In genomic region chr8:70632346-70632892, GRCm38 (mm10) we compare ENCODE assay signal across 11 mouse cellular contexts. TPM values are rescaled to one million over a fixed set of nuclear protein-coding genes. Genes with fewer than 3 reads are reported as not detected.
DNase-seq lines count a peak whose midpoint lies in the region; ATAC-seq and TF ChIP-seq lines count a peak whose summit lies in the region.
"Had no signal": no experiment of that assay in that cellular context is flagged by ENCODE, and none has a peak within 500 bp of the region (broad histone marks: within the 10 kb centered on the region; RNA-seq: fewer than 3 reads in every experiment).

Gene Gdf15, minus strand, starts transcription at chr8:70632456.

- 85% methylated on average over 6 of the region's 6 CpGs for WGBS in kidney, adult 2 months
- 71% methylated on average over 6 of the region's 6 CpGs for WGBS in liver, embryonic 13.5 days (ENCODE audit: insufficient replicate concordance)

- intact Hi-C loops in left cerebral cortex, postnatal 4 days (cut with DNase I), result no loop called here

- TF ChIP-seq POLR2A in kidney, adult 2 months (IDR thresholded peaks at IDR 0.05; ENCODE audit: low read depth, low read length), result no peak

- H3K27me3 ChIP-seq in erythroblast, embryonic 14.5 days (ENCODE audit: control insufficient read depth), result peaks cover 20% of the 10 kb centered on the region
- H3K27me3 ChIP-seq in kidney, adult 2 months (replicated peaks; ENCODE audit: control insufficient read depth, insufficient read depth, low read length), result no peaks in the 10 kb centered on the region
- H3K27me3 ChIP-seq in liver, embryonic 13.5 days, result peaks cover 10% of the 10 kb centered on the region

- peak within 1 kb of the TSS; percentile 70 for H3K9ac ChIP-seq in liver, embryonic 13.5 days

- peak within 1 kb of the TSS; percentile 89 for H3K4me2 ChIP-seq in liver, embryonic 13.5 days

- TF ChIP-seq CTCF in kidney, adult 2 months (conservative IDR thresholded peaks at IDR 0.05; ENCODE audit: insufficient read depth, insufficient read length, low read depth, low read length), result no peak

- no peak for ATAC-seq in erythroblast, adult 5-6 weeks (replicated peaks; ENCODE audit: low FRiP score, poor library complexity, severe bottlenecking)
- ATAC-seq in liver, embryonic 13.5 days (ENCODE audit: low read depth), result peak; percentile 3; the same call in 1 of the 2 replicates

- DNase-seq in kidney, adult 2 months, result no peak
- no peak for DNase-seq in kidney, postnatal 36 days
- DNase-seq in R1 (ENCODE audit: low read depth, low spot score), result peak; percentile 69
- DNase-seq in liver, embryonic 13.5 days, result no peak
- DNase-seq in left cerebral cortex, adult 9 months (ENCODE audit: low spot score in 2 of 2), result no peak
- DNase-seq in left cerebral cortex, postnatal 4 days, result no peak
- DNase-seq: cerebellum, postnatal 25 days; gastrocnemius, postnatal 25 days; right cerebral cortex, postnatal 25 days had no signal

- peak within 1 kb of the TSS; percentile 70 for H3K27ac ChIP-seq in kidney, adult 2 months (ENCODE audit: insufficient read depth, low read depth, low read length)
- peak within 1 kb of the TSS; percentile 85 for H3K27ac ChIP-seq in liver, embryonic 13.5 days

- no peaks in the 10 kb centered on the region for H3K9me3 ChIP-seq in erythroblast, embryonic 14.5 days (ENCODE audit: control insufficient read depth, low read length)
- H3K9me3 ChIP-seq in liver, embryonic 13.5 days (replicated peaks), result no peaks in the 10 kb centered on the region

- H3K36me3 ChIP-seq in erythroblast, embryonic 14.5 days (ENCODE audit: control insufficient read depth), result no peaks in the 10 kb centered on the region; the same call in 1 of the 2 replicates
- H3K36me3 ChIP-seq in kidney, adult 2 months (ENCODE audit: control insufficient read depth, insufficient read depth, low read length), result no peaks in the 10 kb centered on the region
- H3K36me3 ChIP-seq in liver, embryonic 13.5 days, result no peaks in the 10 kb centered on the region

- peaks cover 46% of the 10 kb centered on the region for H3K4me1 ChIP-seq in erythroblast, embryonic 14.5 days (ENCODE audit: control insufficient read depth)
- H3K4me1 ChIP-seq in kidney, adult 2 months (ENCODE audit: control insufficient read depth, insufficient read depth, low read length), result peaks cover 51% of the 10 kb centered on the region
- H3K4me1 ChIP-seq in liver, embryonic 13.5 days (replicated peaks), result peaks cover 74% of the 10 kb centered on the region

- H3K4me3 ChIP-seq in erythroblast, embryonic 14.5 days (replicated peaks), result peak within 1 kb of the TSS; percentile 72
- H3K4me3 ChIP-seq in kidney, adult 2 months (ENCODE audit: insufficient read depth, low read depth, low read length), result peak within 1 kb of the TSS; percentile 63
- H3K4me3 ChIP-seq in liver, embryonic 13.5 days (replicated peaks), result peak within 1 kb of the TSS; percentile 65

RNA-seq across cellular contexts. Expression of gene Gdf15, which starts in this region (rescaled TPM):
- 0.13 TPM in 1 of 2 replicates, not detected in the other for polyA plus RNA-seq in erythroblast, embryonic 14.5 days (2012)
- total RNA-seq in erythroblast, adult 5-6 weeks (2015; ENCODE audit: low replicate concordance), result not detected in 2 replicates
- 0.60 TPM in 1 of 2 replicates, not detected in the other for total RNA-seq in erythroblast, adult 5-6 weeks (2017; ENCODE audit: low replicate concordance)
- 11.2 and 17.8 TPM in 2 replicates for polyA plus RNA-seq in kidney, adult 2 months (2012; rRNA removed)
- polyA plus RNA-seq in liver, embryonic 13.5 days (2015; fragmentation: Nextera tagmentation; extraction: Ambion mirVana), result 3.9 and 4.1 TPM in 2 replicates
- total RNA-seq in left cerebral cortex, postnatal 4 days (2021), result not detected
